Mouse (Mus musculus) brain, embryonic 14.5 days (tissue): ENCODE data around the gene Cyp2j12. TPM values are rescaled to one million over a fixed set of nuclear protein-coding genes. Genes with fewer than 3 reads are reported as not detected.
A peak's percentile ranks its signal among the peaks of the same experiment; 100 is the strongest.

ENCODE experiments used
- DNase-seq: peaks from one replicate; pipeline ENCODE4 v3.0.0-alpha.2; 2011; ENCODE audit warnings: low read depth
- CTCF ChIP-seq: fragments of 200-500 bp; IDR thresholded peaks from 2 replicates; pipeline ENCODE4 v1.5.1; 2012; ENCODE audit warnings: inconsistent platforms, mild to moderate bottlenecking, moderate library complexity, borderline replicate concordance; ENCODE audit not compliant: insufficient read depth, insufficient read length; ENCODE audit errors: extremely low read depth
- POLR2A ChIP-seq: fragments of 200-500 bp; IDR thresholded peaks from 2 replicates; pipeline ENCODE4 v1.6.1; 2012; ENCODE audit warnings: mild to moderate bottlenecking, inconsistent platforms, borderline replicate concordance; ENCODE audit not compliant: poor library complexity, insufficient read depth, insufficient read length, severe bottlenecking; ENCODE audit errors: extremely low read depth
- polyA plus RNA-seq: library from polyadenylated mRNA; depleted of rRNA; stranded (reverse); fragments of >200 nt; gene quantifications from 2 replicates; pipeline ENCODE4 v1.2.3, GENCODE M21; 2012; rRNA removed

The Cyp2j12 gene
- polyA plus RNA-seq, 1 experiment: not detected

GRCm38 (mm10) chr4:96077261-96078125 is 63.5 kb downstream of the Cyp2j12 start, which contains the start of gene Cyp2j13:
Gene Cyp2j13 (minus strand): TSS chr4:96077546.
- TF ChIP-seq POLR2A: no peak
- no peak for TF ChIP-seq CTCF
- peak; percentile 86 for DNase-seq

- DNase-seq: no peak
- TF ChIP-seq POLR2A (no peak), CTCF (no peak)
These were observed 78.9 kb downstream of the Cyp2j12 start for GRCm38 (mm10) chr4:96062045-96062444.

GRCm38 (mm10) chr4:96060106-96060505 is 80.8 kb downstream of the Cyp2j12 start:
- TF ChIP-seq POLR2A: no peak
- DNase-seq: no peak

Other genes with a start within 250 kb of the Cyp2j12 start
- 60.4 and 67.7 TPM in 2 replicates for gene Hook1, start 173.9 kb downstream of the Cyp2j12 start, polyA plus RNA-seq
- 0.04 TPM in 1 of 2 replicates, not detected in the other for gene Cyp2j13, start 63.6 kb downstream of the Cyp2j12 start, polyA plus RNA-seq
- not detected in 2 replicates for gene Cyp2j7, start 95.5 kb upstream of the Cyp2j12 start, polyA plus RNA-seq
- gene Cyp2j11, start 207.5 kb upstream of the Cyp2j12 start, polyA plus RNA-seq: not detected in 2 replicates